Mouse (Mus musculus) layer of hippocampus, adult 18-20 months (tissue): ENCODE data around the gene Sult1c2. TPM values are rescaled to one million over a fixed set of nuclear protein-coding genes. Genes with fewer than 3 reads are reported as not detected.
"Not testable (repeated sequence)": the region's sequence is repeated elsewhere in the genome, so short reads cannot be mapped to it uniquely, and the experiment has no call there.

Experiments
- DNase-seq, 2 experiments: peaks; one replicate each; pipeline ENCODE4 v3.0.0; 2022; ENCODE audit warnings: low spot score in 2 of 2
- long read RNA-seq: library from polyadenylated mRNA; stranded (forward); transcript quantifications from one replicate; pipeline ENCODE4 v2.0.0, GENCODE M21; 2021
- total RNA-seq, 2 experiments: library from RNA; stranded (reverse); gene quantifications; 2 replicates each; pipeline ENCODE4 v1.2.3; 2021

The Sult1c2 gene
- not detected for total RNA-seq
- long read RNA-seq: 0 reads

DNA sequence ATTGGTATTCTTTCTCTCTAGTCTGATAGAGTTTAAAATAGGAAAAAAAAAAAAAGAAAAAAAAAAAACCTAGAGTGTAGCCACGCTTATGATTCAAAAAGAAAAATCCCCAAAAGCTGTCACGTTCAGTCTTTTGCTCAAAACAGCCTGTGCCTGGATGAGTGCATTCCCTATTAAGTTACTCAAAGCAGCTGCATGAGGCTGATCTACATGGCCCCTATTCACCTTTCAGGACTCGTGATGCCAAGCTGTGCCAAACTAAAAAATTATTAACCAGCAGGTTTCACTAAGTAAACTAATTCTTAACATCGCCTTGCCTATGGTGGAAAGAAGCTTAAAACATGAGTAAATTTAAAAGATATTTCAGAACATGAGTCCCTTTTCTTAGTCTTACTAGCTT lies at the start of gene Sult1c2:
TSS of gene Sult1c2 (minus strand) at position 134 of the 400 bp plus-strand sequence.
- DNase-seq: no peak

DNA sequence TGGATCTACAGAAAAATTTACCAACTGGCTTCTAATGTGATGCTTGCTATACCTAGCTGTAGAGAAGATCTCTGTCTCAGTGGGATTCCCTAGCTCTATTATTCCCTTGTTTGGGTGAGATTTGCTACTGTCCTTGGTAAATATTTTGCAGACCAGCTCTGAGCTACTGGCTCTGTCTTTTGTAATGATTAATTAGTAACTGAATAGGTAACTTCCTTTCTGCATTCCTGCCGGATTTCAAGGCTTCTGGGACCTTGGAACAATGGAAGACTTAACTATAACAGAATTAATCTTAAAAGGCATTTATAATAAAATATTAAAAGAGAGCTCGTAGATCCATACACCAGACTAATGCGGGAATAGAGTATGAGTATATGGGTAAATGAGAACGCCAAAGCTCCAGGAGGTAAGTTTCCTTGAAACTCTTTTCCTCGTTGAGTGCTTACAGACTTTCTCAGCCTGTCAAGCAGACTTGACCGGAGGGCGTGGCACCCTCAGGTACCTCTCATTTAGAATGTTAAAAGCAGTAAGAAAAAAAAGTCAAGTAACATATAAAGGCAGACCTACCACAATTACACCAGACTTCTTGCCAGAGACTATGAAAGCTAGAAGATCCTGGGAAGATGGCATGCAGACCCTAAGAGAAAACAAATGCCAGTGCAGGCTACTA lies 33.0 kb upstream of the Sult1c2 start:
- DNase-seq: not testable (repeated sequence)

DNA sequence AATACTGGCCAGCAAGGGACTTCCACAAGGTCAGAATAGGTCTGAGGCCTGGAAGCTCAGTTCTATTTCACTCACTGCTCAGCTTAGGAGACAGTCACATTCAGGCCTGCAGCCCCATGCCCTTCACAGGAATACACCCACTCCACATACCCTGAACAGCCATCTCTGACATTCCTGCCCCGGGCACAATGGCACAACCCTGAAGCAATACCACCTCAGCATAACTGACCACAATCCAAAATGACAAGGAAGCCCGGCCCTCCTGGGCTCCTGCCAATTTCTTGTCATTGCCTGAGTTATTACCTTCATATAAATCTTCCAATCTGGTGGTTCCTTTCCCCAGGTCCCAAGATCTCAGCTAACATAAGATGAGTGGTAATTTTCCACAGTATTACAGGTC lies 28.3 kb upstream of the Sult1c2 start:
- DNase-seq: no peak

DNA sequence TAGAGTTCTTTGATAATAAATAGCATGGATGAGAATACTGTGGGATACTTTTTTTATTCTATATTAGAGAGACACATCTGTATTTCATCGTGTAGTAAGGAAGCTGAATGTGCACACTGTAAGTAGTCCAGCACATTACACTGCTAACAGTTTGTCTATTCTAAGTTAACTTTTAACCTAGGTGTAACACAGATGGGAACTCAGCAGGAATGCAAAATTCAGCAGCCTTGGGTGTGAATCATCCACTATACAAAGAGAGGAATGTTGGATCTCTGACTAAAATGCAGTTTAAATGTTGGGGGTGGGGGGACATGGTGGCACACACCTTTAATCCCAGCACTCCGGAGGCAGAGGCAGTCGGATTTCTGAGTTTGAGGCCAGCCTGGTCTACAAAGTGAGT lies 26.1 kb upstream of the Sult1c2 start:
- no peak for DNase-seq

DNA sequence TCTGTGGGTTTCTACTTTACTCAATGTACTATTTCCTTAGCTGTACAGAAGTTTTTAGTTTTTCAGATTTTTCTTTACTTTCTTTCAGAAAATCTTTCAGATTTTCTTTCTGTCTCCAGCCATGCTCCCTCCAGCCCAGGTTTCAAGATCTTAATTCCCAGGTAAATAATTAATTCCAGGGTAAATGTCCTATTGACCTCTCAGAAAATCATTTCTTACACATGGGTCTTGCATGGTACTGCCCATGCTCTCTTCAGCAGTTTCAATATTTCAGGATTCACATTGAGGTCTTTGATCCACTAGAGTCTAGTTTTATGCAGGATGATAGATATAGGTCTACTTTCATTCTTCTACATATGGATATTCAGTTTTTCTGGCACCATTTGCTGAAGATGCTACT lies 23.8 kb upstream of the Sult1c2 start:
- no peak for DNase-seq

DNA sequence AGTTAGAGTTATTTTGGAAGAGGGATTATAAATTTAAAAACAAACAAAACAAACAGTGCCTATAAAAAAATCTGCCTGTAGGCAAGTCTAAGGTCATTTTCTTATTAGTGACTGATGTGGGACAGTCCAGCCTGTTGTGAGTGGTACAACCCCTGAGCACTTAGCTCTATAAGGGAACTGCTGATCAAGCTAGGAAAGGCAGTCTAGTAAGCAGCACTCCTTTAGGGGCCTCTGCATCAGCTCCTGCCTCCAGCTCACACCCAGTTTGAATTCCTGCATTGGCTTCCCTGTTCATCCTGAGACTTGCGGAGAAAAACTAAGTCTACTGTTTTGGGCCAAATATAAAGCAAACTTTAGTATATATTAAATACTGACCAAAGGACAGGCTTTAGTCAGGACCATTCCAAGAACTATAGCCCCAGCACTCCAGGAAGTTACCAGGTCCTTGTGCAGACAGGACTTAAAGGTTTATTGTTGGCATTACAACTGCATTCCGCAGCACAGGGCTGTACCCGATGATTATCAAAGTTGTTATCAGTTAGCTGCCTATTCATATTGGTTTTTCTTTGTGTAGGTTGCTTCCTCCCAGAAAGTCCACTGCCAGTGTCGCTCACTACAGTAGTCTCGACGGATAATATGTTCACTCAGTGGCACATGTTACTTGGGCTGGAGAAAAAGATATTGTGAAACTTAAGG lies 19.3 kb upstream of the Sult1c2 start:
- no peak for DNase-seq

DNA sequence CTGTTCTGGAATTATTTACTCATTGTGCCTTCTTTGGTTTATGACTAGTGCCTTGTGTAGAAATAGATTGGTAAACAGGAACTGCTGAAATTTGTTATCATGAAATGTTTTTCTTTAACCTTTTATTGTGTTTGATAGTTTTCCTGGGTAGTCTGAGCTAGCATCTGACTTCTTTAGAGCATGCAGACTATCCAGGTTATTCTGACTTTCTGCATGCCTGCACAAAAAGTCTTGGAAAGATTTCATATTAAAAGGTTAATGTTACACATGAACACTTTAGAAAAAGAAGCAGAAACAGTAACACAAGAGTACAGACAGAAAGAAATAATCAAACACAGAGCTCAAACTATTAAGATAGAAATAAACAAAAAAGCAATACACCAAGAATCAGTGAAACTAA lies 14.4 kb upstream of the Sult1c2 start:
- DNase-seq: no peak

DNA sequence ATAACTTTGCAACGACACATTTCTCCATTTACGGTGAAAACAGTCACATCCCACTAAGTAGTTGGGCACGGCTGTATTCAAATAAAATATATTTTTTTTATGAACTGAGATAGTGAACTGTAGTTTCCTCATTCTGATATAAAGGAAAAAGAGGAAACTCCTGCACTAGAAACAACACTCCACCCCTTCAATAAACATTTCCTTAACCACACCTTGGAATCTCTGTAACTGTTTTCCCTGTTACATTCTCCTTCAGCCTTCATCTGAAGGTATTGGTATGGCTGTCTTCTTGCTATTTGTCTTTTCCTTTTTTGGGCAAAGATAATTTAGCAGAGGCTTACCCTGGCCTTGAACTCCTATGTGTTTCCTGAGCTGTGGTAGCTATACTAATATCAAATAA lies 8.9 kb upstream of the Sult1c2 start:
- DNase-seq: no peak

DNA sequence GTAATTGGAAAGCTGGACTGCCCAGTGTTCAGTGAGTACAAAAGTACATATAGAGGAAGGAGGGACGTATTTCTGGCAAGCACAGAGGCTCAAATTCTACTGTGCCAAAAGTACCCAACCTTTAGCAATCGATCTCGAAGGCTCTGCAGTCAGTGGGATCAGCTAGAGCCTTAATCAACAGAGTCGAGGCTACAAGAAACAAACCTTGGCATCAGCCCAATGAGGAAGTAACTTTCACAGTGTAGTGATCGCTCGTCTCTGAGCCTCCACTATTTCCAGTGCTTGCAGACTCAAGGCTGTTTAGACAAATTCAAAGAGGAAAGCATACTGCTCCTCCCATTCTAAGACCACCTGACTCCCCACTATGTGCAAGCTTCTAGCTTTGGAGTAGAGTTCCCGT lies 343 bp downstream of the Sult1c2 start:
- DNase-seq: no peak

DNA sequence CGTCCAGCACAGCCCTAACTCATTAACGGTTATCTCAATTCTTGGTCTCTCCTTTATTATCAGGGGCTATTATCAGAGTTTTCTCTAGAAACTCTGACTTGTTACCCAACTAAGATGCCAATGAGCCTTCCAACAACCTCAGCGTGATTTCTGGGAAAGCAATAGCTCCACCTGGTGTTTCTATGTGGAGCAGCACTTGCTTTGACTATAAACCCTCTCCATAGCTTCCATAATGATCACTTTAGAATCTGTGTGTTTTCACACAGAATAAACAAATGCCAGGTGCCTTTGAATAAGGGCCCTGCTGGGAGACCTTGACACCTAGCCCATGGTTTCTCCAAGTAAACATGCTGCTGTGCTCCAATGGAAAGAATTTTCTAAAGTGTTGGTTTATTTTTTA lies 12.8 kb downstream of the Sult1c2 start:
- DNase-seq: peak; percentile 21 to 71

DNA sequence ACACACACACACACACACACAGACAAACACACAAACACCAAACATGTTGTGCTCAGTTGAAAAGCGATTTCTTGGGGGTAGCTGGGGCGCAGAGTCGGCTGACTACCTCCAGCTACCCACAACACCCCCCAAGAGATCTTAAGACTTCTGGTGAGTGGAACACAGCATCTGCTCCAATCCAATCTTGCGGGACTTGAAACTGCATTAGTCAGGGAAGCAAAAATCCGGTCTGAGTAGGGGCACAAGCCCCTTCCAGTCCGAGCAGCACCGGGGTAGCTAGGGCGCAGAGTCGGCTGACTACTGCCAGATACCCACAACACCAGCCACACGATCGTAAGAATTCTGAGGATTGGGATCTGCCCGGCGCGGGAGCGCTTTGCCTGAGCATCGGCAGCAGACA lies 42.2 kb downstream of the Sult1c2 start:
- not testable (repeated sequence) for DNase-seq

DNA sequence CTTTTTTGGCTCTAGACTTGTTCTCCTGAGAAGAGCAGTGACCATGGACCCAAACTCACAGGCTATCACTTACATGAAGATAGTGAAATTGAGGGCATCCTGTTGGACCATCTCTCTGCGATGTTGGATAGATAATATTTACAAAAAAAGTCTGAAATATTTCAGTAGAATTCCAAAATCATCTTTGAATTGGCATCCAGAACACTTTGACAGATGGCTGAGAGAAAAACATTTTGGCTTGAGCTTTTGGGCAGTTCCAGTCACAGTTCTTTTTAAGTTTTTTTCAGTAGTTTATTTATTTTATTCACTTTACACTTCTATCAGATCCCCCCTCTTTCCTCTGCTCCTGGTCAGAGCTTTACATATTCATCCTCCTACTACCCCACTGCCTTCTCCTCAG lies 62.8 kb downstream of the Sult1c2 start:
- peak in 1 of 2 experiments; percentile 30 for DNase-seq

Other genes with a start within 250 kb of the Sult1c2 start
- under 1 TPM in 1 of 2 experiments, not detected in 1; 0.07 TPM for gene Sgo1, start 157.0 kb downstream of the Sult1c2 start, total RNA-seq
- not detected for gene Sult1c1, start 144.3 kb upstream of the Sult1c2 start, total RNA-seq